Mouse (Mus musculus) brain, embryonic 14.5 days (tissue): ENCODE data around the gene 1700025G04Rik.

Source experiments
- CTCF ChIP-seq: fragments of 200-500 bp; IDR thresholded peaks from 2 replicates; pipeline ENCODE4 v1.5.1; 2012; ENCODE audit warnings: inconsistent platforms, mild to moderate bottlenecking, moderate library complexity, borderline replicate concordance; ENCODE audit not compliant: insufficient read depth, insufficient read length; ENCODE audit errors: extremely low read depth
- POLR2A ChIP-seq: fragments of 200-500 bp; IDR thresholded peaks from 2 replicates; pipeline ENCODE4 v1.6.1; 2012; ENCODE audit warnings: mild to moderate bottlenecking, inconsistent platforms, borderline replicate concordance; ENCODE audit not compliant: poor library complexity, insufficient read depth, insufficient read length, severe bottlenecking; ENCODE audit errors: extremely low read depth

DNA sequence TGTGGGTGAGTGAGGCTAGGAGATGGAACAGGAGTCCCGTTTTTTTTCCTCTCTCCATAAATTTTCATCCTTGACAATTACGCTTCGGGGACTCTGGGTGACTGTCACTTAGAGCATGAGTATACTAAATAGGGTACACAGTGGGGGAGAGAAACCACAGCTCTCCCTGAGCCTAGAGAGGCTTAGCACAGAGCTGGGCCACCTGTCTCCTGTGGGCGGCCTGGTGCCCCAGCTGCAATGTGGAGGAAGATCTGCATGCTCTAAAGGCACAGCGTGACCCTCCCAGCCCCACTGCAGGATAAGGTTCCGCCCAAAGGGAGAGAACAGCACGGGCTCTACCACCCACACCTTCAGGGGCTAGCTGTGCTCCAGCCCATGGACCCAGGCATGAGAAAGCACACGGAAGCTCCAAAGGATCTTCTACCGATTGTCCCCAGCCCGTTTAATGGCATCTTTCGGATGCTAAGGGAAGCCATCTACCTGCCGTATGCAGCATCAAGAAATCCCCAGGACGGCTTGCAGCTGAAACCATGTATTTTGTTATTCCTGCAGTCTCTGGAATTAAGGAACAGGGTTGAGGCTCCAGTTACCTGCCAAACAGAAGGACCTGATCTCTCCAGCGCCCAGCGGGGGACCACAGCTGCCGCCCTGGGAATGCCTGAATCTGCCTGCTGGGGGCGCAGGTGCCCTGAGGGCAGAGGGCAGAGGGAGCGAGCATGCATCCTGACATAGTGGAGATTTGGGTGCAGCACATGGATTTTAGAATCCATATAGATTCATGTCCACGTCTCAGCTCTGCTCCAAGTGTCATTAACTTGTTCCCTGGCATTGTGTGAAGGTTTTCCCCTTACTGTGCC lies 243.8 kb downstream of the 1700025G04Rik start:
- TF ChIP-seq CTCF: peak; percentile 28; the same call in 1 of the 2 replicates
- TF ChIP-seq POLR2A: no peak
